Mouse (Mus musculus) central nervous system, embryonic 18 days (tissue): ENCODE results near the gene Olfr1168. TPM values are rescaled to one million over a fixed set of nuclear protein-coding genes. Genes with fewer than 3 reads are reported as not detected.

Experiments used
- polyA plus RNA-seq: library from polyadenylated mRNA; depleted of rRNA; stranded (reverse); fragments of >200 nt; gene quantifications from 2 replicates; pipeline ENCODE4 v1.2.3, GENCODE M21; 2012; rRNA removed

Olfr1168 gene
- polyA plus RNA-seq, result not detected in 2 replicates

GRCm38 (mm10) chr2:88181580-88181979 is at the start of gene Olfr1168:
TSS of gene Olfr1168 (plus strand) at chr2:88181880.

GRCm38 (mm10) chr2:88155093-88155492 is 26.6 kb upstream of the Olfr1168 start, which contains the start of gene Olfr1167:
TSS of gene Olfr1167 (minus strand) at chr2:88155193.

GRCm38 (mm10) chr2:88228234-88228633 is 46.6 kb downstream of the Olfr1168 start, which contains the start of gene Olfr1170:
TSS of gene Olfr1170 (minus strand) at chr2:88228334.

Other genes starting within 250 kb of the Olfr1168 start
- not detected in 2 replicates for gene Olfr1155, start 236.7 kb upstream of the Olfr1168 start, polyA plus RNA-seq
- not detected in 2 replicates for gene Olfr1156, start 228.8 kb upstream of the Olfr1168 start, polyA plus RNA-seq
- not detected in 2 replicates for gene Olfr1157, start 213.6 kb upstream of the Olfr1168 start, polyA plus RNA-seq
- gene Olfr74, start 207.2 kb upstream of the Olfr1168 start, polyA plus RNA-seq, result not detected in 2 replicates
- gene Olfr1158, start 191.8 kb upstream of the Olfr1168 start, polyA plus RNA-seq, result not detected in 2 replicates
- not detected in 2 replicates for gene Olfr1160, start 173.6 kb upstream of the Olfr1168 start, polyA plus RNA-seq
- not detected in 2 replicates for gene Olfr1161, start 159.1 kb upstream of the Olfr1168 start, polyA plus RNA-seq
- not detected in 2 replicates for gene Olfr73, start 144.2 kb upstream of the Olfr1168 start, polyA plus RNA-seq
- gene Olfr1162, start 130.8 kb upstream of the Olfr1168 start, polyA plus RNA-seq, result not detected in 2 replicates
- not detected in 2 replicates for gene Olfr1163, start 110.0 kb upstream of the Olfr1168 start, polyA plus RNA-seq
- not detected in 2 replicates for gene Olfr1164, start 87.9 kb upstream of the Olfr1168 start, polyA plus RNA-seq
- gene Olfr1166, start 53.6 kb upstream of the Olfr1168 start, polyA plus RNA-seq, result not detected in 2 replicates
- not detected in 2 replicates for gene Olfr1167, start 26.7 kb upstream of the Olfr1168 start, polyA plus RNA-seq
- not detected in 2 replicates for gene Olfr1170, start 46.5 kb downstream of the Olfr1168 start, polyA plus RNA-seq
- not detected in 2 replicates for gene Olfr1173, start 98.0 kb downstream of the Olfr1168 start, polyA plus RNA-seq
- not detected in 2 replicates for gene Olfr1174-ps, start 133.3 kb downstream of the Olfr1168 start, polyA plus RNA-seq
- gene Olfr1175-ps, start 145.3 kb downstream of the Olfr1168 start, polyA plus RNA-seq, result not detected in 2 replicates
- gene Olfr1176, start 154.8 kb downstream of the Olfr1168 start, polyA plus RNA-seq, result not detected in 2 replicates
- gene Olfr1177-ps, start 164.6 kb downstream of the Olfr1168 start, polyA plus RNA-seq, result not detected in 2 replicates
- gene Olfr1178, start 205.2 kb downstream of the Olfr1168 start, polyA plus RNA-seq, result not detected in 2 replicates
- gene Olfr1179, start 224.6 kb downstream of the Olfr1168 start, polyA plus RNA-seq, result not detected in 2 replicates
- not detected in 2 replicates for gene Olfr1180, start 237.3 kb downstream of the Olfr1168 start, polyA plus RNA-seq
- gene Olfr1181, start 244.3 kb downstream of the Olfr1168 start, polyA plus RNA-seq, result not detected in 2 replicates